Mouse (Mus musculus) gastrocnemius, postnatal 36 days (tissue): ENCODE measurements around the gene Txndc11. TPM values are rescaled to one million over a fixed set of nuclear protein-coding genes. Genes with fewer than 3 reads are reported as not detected.

Experiments
- DNase-seq, 2 experiments: peaks; one replicate each; pipeline ENCODE4 v3.0.0; 2022
- intact Hi-C: fragments of 180-260 bp; cut with DNase I; formaldehyde crosslinking; loops from one replicate; pipeline ENCODE4 v1.15.1; 2025
- total RNA-seq, 2 experiments: library from RNA; stranded (reverse); gene quantifications; 2 replicates each; pipeline ENCODE4 v1.2.3; 2021

The Txndc11 gene
- total RNA-seq, 2 experiments from 2014 or later: 7.6 to 8.6 TPM

DNA sequence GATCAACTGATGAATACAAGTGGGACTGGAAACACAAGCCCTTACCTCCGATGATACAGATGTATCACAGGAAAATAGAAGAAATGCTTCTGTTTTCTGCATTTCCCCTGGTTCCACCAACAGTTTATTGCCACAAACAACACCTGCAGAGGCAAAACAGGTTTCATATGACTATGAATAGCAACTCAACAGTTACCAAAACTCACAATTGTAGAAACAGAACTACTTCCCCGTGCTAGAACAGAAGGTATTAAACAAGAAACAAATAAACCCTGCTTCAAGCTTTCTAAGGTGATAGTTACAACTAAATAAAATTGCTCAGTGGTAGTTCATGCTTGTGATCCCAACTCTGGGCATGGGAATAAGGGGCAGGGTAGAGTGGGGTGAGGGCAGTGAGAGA is 11.8 kb downstream of the Txndc11 start:
- DNase-seq: no peak
- intact Hi-C loops: no loop called here

DNA sequence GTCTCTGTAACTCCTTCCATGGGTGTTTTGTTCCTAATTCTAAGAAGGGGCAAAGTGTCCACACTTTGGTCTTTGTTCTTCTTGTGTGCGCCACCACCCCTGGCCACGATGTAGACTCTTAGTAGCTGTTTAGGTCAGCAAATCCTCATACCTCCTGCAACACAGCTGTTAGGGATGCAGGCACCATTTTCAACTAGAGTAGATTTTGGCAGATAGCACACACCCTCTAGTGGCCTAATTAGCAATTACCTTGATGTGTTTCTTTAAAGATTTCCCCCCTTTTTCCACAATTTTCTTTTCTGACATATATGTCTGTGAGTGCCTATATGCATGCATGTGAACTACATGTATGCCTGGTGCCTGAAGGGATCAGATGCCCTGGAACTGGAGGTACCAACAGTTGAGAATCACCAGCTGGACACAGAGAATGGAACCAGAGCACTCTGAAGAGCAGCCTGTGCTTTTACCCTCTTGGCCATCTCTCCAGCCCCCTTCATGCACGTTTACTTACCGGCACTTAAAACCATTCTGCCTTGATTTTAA is 25.2 kb downstream of the Txndc11 start:
- no peak for DNase-seq
- intact Hi-C loops: loop anchor here (2.0 to 5.0 kb wide), 2 partner anchors 72 to 237 kb away; no protein-coding TSS in a partner anchor

DNA sequence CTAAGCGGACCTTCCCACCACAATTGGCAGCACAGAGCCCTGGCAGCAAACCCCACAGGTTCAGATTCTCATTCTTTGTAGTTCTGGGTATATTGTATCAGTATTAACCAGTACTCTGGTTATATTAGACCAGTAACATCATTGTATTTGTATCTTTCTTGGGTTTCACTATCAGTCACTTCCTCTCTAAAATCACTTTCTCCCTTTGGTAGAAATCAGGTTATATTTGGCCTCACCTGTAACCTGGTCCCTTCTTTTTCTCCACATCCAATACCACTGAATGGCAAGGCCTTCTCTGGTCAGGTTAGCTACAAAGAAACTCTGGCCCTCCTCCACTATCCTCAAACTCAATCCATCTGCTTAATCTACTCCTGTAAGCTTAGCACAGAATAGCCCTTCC is 29.5 kb downstream of the Txndc11 start:
- intact Hi-C loops: loop anchor here (5.0 kb wide), 1 partner anchor 233 kb away; no protein-coding TSS in a partner anchor
- no peak for DNase-seq

DNA sequence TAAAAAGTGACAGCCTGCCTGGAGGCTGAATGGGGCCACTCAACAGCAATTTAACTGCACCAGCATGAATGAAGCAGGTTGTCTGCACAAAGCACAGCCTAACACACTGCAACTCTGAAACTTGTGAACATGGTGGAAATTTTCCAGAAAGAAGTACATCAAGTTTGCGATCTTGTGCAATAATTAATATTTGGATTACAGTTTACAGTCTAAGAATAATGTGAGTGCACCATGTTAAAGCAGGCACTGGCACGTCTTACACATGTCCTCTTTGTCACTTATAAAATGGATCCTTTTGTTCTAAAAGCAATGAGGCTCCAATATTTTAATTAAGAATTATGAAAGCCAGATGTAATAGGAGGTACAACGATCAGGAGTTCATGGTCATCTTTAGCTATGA is 37.1 kb downstream of the Txndc11 start:
- no peak for DNase-seq
- intact Hi-C loops: no loop called here

DNA sequence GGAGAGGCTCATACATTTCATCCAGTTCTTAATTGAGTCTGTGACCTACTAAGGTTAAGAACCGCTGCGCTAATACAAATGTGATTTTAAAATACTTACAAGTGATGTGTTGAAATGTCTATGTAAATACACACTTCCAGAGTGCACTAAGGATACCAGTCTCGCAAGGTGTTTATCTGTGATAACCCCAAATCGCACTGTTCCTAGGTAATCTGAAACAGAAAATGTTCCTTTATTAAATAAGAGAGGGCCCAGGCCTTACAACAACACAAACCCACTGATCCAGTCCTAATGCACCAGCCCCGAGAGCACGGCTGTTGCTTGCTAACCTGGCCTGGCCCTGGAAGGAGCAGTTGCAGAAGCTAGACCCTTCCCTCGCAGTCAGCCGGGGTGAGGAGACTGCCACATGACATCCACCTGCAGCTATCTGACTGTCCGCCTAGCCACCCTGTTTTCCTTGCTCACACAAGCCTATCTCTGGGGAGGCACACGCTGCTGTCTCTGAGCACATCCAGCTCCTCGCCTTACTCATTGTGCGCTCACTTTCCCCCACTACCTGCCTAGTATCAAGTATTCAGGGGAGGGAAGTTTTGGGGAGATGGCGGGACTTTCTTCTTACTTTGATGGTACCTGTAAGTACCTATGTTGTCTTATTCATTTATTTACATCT is 40.6 kb downstream of the Txndc11 start:
- intact Hi-C loops: no loop called here
- no peak for DNase-seq

DNA sequence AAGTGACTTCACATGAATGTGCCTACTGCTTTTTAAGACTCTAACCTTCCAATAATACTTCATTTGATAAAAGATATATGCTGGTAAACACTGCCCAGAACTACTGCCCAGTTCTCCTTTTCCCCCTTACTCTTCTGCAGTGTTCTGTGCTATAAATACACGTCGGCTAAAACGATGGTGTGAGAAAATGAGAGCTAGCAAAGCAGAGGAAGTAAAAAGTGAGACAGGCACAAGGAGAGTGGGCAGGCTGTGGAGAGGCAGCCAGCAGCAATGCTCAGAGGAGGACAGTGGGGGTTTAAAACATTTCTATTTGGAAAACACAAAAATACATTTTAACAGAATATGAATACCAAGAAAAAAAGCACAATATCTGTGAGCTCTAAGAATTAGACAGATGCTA is 41.9 kb downstream of the Txndc11 start:
- intact Hi-C loops: no loop called here
- DNase-seq: no peak

DNA sequence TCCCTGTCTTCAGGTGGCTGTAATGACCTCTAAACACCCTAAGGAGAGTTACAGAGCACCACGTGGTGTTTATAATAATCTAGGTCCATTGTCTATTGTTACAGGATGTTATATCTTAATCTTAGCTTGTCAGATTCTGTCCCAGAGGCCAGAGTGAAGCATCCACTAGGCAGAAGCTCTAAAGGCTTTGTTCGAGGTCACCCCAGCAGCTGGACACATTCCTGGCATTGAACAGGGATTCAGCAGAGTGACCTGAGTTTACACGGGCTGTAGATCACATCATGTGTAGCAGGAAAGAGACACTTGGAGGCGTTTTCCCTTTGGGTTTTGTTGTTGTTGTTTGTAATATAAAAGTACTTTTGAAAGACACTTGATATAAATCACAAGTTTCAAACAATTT is 42.4 kb downstream of the Txndc11 start:
- DNase-seq: no peak
- intact Hi-C loops: no loop called here

DNA sequence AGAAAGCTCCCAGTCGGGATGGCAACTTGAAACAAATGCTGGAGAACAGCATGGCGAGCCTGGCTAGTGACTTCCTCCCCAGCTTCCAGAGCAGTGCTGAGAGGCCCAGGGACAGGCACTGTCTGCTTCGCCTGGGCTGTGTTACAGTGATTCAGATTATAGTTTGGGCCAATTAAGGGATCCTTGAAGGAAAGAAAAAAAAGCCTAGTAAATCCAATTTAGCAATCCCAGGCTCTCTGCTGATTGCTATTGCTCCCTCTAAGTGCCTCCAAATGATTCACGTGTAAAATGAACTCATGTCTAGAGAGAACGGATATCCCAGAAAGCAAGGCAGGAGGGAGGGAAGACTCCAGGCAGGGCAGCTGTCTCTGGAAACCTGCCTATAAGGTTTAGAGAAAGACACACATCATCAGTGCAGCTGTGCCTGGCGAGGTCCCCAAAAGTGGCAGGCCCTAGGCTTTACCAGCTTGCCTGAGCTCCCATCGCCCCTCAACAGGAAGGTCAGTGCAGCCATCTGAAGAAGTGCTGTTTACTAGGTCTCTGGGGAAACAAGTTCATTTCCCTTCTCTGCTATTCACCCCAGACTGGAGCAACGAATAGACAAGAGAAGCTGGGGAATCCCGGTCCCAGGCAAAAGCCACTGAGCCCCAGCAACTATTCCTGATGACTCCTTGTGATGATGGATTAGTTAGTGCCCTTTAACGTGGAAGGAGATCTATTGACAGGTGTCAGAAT is 43.4 kb downstream of the Txndc11 start:
- intact Hi-C loops: no loop called here

DNA sequence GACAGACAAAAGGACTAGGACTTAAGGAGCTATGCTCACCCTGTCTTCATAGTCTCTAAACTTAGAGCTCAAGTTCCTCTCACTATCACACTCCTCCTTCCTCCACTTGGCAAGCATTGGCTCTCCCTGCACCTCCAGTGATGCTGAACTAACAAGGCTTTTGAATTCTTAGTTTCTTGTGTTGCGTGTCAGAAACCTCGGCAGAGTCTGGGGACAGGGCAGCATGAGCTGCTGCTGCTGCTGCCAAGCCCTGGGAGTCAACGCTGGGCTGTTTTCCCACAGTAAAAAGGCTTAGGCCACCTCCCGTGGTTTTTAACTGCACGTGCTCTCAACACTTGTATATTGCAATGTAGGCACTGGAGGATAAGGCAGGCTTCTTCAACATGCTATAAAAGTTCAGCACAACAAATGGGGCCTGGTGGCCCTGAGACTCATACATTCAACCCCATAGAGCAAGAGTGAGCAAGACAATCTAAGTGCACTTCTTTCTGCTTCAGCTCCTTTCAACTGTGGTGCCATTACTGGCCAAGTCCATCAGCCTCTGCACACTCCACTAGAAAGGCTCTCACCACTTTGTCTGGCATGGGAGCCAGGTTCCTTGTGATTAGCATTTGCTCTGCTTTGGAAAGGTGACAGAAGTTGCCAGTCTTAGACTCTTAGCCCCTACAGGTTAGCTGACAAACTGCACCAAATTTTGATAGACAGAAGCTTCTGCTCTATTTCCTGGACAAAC is 47.4 kb downstream of the Txndc11 start:
- DNase-seq: no peak
- intact Hi-C loops: no loop called here

More for the DNA sequence above, 43.4 kb downstream of the Txndc11 start:
- no peak for DNase-seq

DNA sequence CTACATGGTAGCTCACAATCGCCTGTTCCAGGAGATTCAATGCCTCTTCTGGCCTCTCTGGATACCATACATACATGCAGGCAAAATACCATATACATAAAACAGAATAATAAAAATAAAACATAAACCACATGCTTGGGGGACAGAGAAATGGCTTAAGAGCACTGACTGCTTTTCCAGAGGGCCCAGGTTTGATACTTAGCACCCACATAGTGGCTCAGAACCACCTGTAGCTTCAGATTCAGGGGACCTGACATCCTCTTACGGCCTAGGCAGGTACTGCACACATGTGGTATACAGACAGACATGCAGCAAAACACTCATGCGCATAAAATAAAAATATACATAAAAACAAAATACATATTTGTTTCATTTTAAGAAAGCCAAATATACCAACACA is 48.2 kb downstream of the Txndc11 start:
- DNase-seq: no peak

DNA sequence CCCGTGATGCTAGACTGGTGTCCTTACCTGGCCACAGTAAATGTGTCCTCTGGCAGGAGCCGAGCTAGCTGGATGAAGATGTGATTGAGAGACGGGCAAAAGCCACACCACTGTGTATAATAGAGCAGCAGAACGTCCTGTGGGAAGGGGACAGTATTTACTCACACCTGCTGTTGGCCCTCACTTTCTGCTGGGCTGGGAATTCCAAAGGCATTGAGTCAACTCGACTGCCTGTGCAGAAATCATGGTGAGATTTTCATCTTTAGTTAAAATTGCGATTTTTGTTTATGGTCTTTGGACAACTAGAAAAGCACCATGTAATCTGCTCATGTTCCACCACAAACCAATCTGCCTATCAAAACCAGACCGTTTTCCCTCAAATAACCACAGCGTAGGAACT is 50.3 kb downstream of the Txndc11 start:
- no peak for DNase-seq
- intact Hi-C loops: no loop called here

More for the DNA sequence above, 48.2 kb downstream of the Txndc11 start:
- intact Hi-C loops: no loop called here

DNA sequence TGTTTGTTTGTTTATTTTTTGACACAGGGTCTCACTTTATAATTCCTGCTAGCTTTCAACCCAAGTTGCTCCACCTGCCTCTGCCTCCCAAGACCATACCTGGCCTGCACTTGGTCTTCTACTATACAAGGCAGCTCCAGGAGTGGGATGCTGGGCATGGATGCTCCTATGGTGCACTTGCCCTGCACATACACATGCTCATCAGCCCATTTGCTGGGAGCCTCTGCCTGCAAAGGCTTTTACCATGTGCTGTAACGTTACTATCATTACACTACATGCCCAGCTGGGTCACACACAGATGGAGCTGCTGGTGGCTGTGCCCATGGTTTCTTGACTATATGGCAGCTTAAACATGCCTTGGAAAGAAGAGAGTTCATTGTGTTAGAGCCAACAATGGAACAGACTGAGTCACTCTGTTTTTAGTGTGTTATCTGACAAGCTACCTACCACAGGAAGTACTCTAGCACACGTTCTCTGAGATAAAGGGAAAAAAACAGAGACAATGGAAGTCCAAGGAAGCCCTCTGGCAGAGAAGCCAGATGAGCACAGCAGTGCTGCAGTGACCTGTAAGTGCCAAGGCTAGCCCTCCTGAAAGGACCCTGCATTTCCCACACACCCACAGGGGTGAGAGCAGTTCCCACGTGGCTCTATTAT is 56.1 kb downstream of the Txndc11 start:
- intact Hi-C loops: no loop called here
- no peak for DNase-seq

DNA sequence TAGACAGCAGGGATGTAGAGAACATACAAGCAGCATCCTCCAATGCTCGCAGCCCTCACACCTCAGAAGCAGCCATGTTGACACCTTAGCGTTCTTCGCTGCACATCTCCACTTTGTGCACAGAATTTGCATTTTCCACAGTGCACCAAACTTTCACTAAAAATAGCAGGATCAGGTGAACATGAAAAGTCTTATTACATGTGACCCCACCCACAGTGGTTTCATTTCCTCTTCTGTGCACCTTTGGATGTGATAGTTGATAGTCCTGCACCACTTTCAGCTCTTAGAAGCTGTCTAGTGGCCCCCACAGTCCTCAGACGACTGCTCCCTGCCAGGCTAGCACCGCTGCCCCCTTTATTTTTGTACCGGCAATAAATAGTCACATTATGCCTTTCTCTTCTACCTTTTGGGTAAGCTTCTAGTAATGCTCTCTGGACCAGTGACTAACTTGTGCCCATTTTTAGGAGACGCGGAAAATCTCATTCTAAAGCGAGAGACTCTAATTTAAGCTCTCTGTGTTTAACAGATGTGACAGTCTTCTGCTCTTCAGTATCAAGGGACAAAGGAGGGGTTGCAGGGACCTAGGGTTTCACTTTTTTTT is 56.7 kb downstream of the Txndc11 start:
- intact Hi-C loops: no loop called here
- DNase-seq: no peak

DNA sequence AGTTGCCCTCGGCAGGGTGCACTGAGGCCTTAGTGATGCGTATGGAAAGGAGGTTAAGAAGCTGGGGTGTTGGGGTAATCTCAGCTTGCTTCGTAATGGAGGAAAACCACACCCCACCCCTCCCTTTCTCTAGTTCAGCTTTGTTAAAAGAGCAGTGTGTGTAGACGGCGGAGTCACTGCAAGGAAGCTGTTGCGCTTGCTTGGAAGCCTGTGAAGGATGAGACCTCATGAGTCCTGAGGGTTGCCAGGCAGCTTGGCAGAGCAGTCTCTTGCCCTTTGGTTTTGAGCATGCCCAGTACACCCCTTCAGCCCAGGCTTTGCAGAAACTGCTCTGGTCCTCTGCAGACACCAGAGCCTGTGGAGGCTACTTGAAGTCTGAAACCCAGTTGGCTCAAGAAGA is 61.4 kb downstream of the Txndc11 start:
- intact Hi-C loops: no loop called here

DNA sequence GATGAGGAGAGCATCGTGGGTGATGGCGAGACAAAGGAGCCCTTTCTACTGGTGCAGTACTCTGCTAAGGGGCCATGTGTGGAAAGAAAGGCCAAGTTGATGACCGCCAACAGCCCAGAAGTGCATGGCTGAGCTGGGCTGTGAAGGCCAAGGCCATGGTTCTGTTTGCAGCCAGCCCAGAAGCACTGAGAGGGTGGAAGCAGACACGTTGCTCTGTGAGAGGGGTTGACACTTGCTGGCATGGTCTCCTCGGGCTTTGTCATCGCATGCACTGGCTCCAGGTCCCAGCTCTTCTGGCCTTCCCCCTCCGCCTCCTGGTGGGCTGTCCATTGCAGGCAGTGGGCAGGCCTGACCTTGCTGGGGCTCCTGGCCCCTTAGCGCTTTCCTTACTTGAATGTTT is 62.0 kb downstream of the Txndc11 start:
- intact Hi-C loops: no loop called here

More for the DNA sequence above, 61.4 kb downstream of the Txndc11 start:
- DNase-seq: no peak

DNA sequence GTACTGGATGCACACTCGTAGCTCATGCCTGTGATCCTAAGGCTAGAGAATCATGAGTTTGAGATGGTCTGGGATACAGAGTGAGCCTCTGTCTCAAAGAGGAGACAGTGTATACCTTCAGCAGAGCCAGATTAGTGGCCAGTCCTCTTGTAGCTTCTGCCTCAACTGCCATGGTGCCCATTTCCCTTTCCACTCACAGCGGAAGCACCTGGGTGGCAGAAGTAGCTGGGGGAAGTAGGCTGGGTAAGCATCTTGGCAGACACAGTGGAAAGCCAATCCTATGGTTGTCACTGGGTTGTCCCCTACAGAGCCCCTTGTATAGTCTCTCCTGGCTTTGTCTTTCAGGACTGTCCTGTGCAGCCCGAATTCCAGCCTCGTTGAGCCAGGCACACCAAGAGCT is 62.6 kb downstream of the Txndc11 start:
- DNase-seq: no peak
- intact Hi-C loops: no loop called here

More for the DNA sequence above, 62.0 kb downstream of the Txndc11 start:
- no peak for DNase-seq

DNA sequence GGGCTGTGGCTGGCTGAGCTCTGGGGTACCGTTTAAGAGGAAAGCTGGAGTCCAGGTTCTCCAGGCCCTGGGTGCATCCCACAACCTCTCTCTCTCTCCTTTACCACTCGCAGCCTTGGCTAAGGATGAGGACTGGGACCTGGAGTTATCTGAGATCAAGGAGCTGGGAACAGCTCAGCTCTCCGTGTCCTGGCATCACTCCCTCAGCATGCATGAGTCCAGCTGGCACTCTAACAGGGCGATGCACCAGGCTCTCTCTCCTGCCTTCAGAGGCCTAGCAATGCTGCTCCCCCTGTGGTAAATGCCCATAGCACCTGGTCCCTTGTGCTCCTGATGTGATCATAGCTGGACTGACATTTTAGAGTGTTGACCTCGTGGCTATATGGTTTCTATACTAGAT is 63.3 kb downstream of the Txndc11 start:
- intact Hi-C loops: no loop called here
- DNase-seq: peak; percentile 46 to 57

DNA sequence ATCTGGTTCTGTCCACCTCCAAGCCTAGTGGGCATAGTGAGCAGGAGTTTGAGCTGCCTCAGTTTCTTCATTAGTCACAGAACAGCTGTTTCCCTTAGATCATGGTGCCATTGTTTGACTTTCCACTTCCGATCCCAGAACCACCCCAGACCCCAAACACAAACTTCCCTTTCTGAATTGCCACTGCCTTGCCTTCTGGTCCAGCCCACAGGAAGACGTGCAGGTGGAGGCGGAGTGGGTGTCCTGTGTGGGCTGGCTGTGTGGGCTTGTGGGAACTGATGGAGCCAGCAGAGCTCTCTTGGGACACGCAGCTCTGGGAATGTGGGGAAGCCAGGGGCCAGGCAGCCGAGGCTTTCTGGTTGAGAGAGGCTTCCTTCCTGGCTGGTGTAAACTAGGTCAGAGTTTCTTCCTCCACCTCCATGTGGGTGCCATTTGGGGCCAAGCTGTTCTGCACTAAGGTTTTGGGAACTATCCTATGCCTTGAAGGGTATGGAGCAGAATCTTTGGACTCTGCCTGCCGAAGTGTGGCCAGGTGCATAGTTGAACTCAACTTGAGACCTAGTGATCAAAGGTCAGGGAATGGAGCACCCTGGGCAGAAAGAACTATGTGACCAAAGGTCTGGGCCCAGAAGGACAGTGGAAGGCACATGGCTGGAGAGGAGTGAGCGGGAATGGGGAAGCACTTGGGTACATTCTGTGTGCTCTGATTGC is 64.6 kb downstream of the Txndc11 start:
- DNase-seq: no peak
- intact Hi-C loops: no loop called here

DNA sequence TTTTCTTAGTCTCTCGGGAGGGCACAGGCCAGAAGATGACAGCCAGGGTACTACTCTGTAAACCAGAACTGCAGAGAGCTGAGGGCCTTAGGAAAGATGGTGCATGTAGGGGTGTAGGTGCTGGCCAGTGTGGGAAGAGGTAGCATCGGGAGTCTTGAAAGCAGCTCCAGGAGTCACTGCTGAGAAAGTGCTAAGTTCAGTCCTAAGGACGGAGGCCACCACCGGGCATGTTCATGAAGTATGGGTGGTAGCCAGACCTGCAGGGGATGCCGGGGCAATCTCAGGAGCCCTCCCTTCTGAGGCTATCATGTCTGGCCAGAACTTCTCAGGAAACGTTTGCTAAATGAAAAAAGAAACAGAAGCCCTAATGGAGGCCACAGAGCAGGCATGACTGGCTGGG is 65.2 kb downstream of the Txndc11 start:
- DNase-seq: no peak
- intact Hi-C loops: no loop called here

DNA sequence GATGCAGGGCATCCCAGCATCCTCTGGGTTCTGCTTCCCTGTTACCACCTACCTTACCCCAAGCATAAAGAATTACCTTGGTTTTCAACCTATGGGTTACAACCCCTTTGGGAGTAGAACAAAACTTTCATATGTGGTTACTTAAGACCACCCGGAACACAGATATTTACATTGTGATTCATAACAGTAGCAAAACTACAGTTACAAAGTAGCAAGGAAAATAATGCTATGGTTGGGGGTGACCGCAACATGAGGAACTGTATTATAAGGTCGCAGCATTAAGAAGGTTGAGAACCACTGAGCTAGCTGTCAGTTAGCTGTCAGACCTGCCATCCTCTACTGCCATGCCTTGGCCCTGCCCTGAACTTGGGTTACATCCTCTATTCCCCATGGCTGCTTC is 65.8 kb downstream of the Txndc11 start:
- DNase-seq: no peak
- intact Hi-C loops: no loop called here
